Mouse (Mus musculus): ENCODE data around the gene AC170998.1. TPM values are rescaled to one million over a fixed set of nuclear protein-coding genes. Genes with fewer than 3 reads are reported as not detected.

Gene AC170998.1
- polyA plus RNA-seq, 1 experiment, result 0.81 TPM

GRCm38 (mm10) chr17:28750580-28750979, 24.7 kb downstream of the AC170998.1 start:
- DNase-seq (ENCODE audit: low read depth in 1 of 2, low spot score in 2 of 2), result no peak
- Histone ChIP-seq H3K4me3 (ENCODE audit: extremely low read depth, insufficient read depth, insufficient read length) (no peak overlapping the region), H3K36me3 (ENCODE audit: control insufficient read depth, insufficient read depth, low read length) (peaks cover 21% of the 10 kb centered on the region), H3K4me1 (ENCODE audit: control insufficient read depth, insufficient read depth, insufficient read length) (no peaks in the 10 kb centered on the region), H3K27ac (ENCODE audit: insufficient read depth, low read length) (no peak overlapping the region), H3K27me3 (ENCODE audit: control insufficient read depth, insufficient read depth, low read length) (no peaks in the 10 kb centered on the region)
- TF ChIP-seq POLR2A (IDR thresholded peaks at IDR 0.05; ENCODE audit: low read depth, low read length), result no peak
- TF ChIP-seq CTCF (IDR thresholded peaks at IDR 0.05; ENCODE audit: extremely low read depth, insufficient read depth, insufficient read length, insufficient replicate concordance), result no peak
- WGBS, result 8% methylated on average over 6 of the region's 6 CpGs

- Histone ChIP-seq H3K27me3 (ENCODE audit: control insufficient read depth, insufficient read depth, low read length) (no peaks in the 10 kb centered on the region), H3K27ac (ENCODE audit: insufficient read depth, low read length) (no peak overlapping the region), H3K4me1 (ENCODE audit: control insufficient read depth, insufficient read depth, insufficient read length) (no peaks in the 10 kb centered on the region), H3K4me3 (ENCODE audit: extremely low read depth, insufficient read depth, insufficient read length) (no peak overlapping the region), H3K36me3 (ENCODE audit: control insufficient read depth, insufficient read depth, low read length) (no peaks in the 10 kb centered on the region)
- no peak for TF ChIP-seq CTCF (IDR thresholded peaks at IDR 0.05; ENCODE audit: extremely low read depth, insufficient read depth, insufficient read length, insufficient replicate concordance)
- 48% methylated on average over 5 of the region's 5 CpGs for WGBS
- no peak for DNase-seq (ENCODE audit: low read depth in 1 of 2, low spot score in 2 of 2)
Observed at GRCm38 (mm10) chr17:28756447-28756846, 30.6 kb downstream of the AC170998.1 start.

DNA sequence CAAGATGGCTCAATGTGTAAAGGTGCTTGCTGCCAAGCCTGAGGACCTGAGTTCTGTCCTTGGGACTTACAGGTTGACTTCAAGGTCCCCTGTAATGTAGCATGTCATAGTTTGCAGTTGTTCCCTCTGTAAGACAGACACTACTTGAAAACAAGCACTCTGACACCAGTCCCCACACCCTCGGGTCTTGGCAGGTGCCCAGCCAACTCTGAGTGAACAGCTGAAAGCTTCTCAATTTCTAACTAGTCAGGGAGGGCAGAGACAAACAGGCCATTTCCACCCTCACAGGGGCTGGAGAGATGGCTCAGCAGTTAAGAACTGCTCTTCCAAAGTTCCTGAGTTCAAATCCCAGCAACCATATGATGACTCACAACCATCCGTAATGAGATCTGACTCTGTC, 31.6 kb downstream of the AC170998.1 start:
- Histone ChIP-seq H3K36me3 (ENCODE audit: control insufficient read depth, insufficient read depth, low read length) (no peaks in the 10 kb centered on the region), H3K4me1 (ENCODE audit: control insufficient read depth, insufficient read depth, insufficient read length) (no peaks in the 10 kb centered on the region), H3K27ac (ENCODE audit: insufficient read depth, low read length) (no peak overlapping the region), H3K4me3 (ENCODE audit: extremely low read depth, insufficient read depth, insufficient read length) (no peak overlapping the region), H3K27me3 (ENCODE audit: control insufficient read depth, insufficient read depth, low read length) (no peaks in the 10 kb centered on the region)
- DNase-seq (ENCODE audit: low read depth in 1 of 2, low spot score in 2 of 2), result no peak
- WGBS, result 51% methylated on average over 2 of the region's 2 CpGs
- TF ChIP-seq POLR2A (IDR thresholded peaks at IDR 0.05; ENCODE audit: low read depth, low read length) (no peak), CTCF (IDR thresholded peaks at IDR 0.05; ENCODE audit: extremely low read depth, insufficient read depth, insufficient read length, insufficient replicate concordance) (no peak)

- DNase-seq (ENCODE audit: low read depth in 1 of 2, low spot score in 2 of 2), result no peak
- WGBS, result 73% methylated on average over 8 of the region's 8 CpGs
Observed at GRCm38 (mm10) chr17:28760736-28761312, 34.9 kb downstream of the AC170998.1 start.

DNA sequence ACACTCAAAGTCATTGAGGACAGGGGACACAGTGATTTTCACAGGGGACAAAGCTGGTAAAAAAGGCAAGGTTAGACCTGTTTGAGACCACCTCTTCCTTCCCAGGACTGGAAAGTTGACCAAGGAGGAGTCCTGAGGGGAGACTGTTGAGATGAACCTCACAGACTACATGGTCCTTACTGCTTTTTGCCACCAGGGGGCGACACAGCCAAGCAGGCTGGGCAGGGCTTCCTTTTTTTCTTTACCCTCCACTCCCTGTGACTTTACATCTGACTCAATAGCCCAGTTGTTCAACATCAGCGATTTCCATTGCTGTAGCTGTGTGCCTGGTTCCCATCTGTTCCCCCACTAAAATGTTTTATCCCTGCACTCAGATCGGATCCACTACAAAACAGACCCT, 36.0 kb downstream of the AC170998.1 start:
- H3K36me3 ChIP-seq (ENCODE audit: control insufficient read depth, insufficient read depth, low read length), result no peaks in the 10 kb centered on the region
- TF ChIP-seq POLR2A (IDR thresholded peaks at IDR 0.05; ENCODE audit: low read depth, low read length) (no peak), CTCF (IDR thresholded peaks at IDR 0.05; ENCODE audit: extremely low read depth, insufficient read depth, insufficient read length, insufficient replicate concordance) (peak; percentile 90; the same call in 1 of the 2 replicates)
- H3K27me3 ChIP-seq (ENCODE audit: control insufficient read depth, insufficient read depth, low read length), result no peaks in the 10 kb centered on the region
- H3K4me1 ChIP-seq (ENCODE audit: control insufficient read depth, insufficient read depth, insufficient read length), result no peaks in the 10 kb centered on the region
- H3K4me3 ChIP-seq (ENCODE audit: extremely low read depth, insufficient read depth, insufficient read length), result no peak overlapping the region
- DNase-seq (ENCODE audit: low read depth in 1 of 2, low spot score in 2 of 2), result peak; percentile 43 to 72
- WGBS, result 18% methylated on average over 3 of the region's 3 CpGs
- H3K27ac ChIP-seq (ENCODE audit: insufficient read depth, low read length), result no peak overlapping the region

More at GRCm38 (mm10) chr17:28760736-28761312, 34.9 kb downstream of the AC170998.1 start:
- Histone ChIP-seq H3K36me3 (ENCODE audit: control insufficient read depth, insufficient read depth, low read length) (no peaks in the 10 kb centered on the region), H3K27me3 (ENCODE audit: control insufficient read depth, insufficient read depth, low read length) (no peaks in the 10 kb centered on the region), H3K4me1 (ENCODE audit: control insufficient read depth, insufficient read depth, insufficient read length) (no peaks in the 10 kb centered on the region), H3K4me3 (ENCODE audit: extremely low read depth, insufficient read depth, insufficient read length) (no peak overlapping the region), H3K27ac (ENCODE audit: insufficient read depth, low read length) (no peak overlapping the region)
- TF ChIP-seq POLR2A (IDR thresholded peaks at IDR 0.05; ENCODE audit: low read depth, low read length) (no peak), CTCF (IDR thresholded peaks at IDR 0.05; ENCODE audit: extremely low read depth, insufficient read depth, insufficient read length, insufficient replicate concordance) (no peak)

DNA sequence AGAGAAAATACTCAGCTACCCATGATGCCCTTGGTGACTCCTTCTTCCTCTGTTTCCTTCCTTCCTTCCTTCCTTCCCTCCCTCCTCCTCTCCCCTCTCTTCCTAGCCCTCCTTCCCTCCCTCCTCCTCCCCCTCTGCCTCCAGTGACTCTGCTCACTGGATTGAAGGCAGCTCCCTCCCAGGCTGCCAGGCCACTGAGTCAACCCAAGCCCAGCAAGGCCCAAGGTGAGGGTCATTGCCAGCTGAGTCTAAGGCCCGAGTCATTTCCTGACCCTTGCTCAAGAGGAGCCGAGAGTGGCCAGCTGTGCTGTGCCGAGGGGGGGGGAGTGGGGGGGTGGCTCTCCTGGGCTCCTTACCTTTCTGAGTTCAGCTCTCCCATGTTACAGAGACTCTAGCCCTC, 40.3 kb downstream of the AC170998.1 start:
- no peak overlapping the region for H3K4me3 ChIP-seq (ENCODE audit: extremely low read depth, insufficient read depth, insufficient read length)
- no peak overlapping the region for H3K27ac ChIP-seq (ENCODE audit: insufficient read depth, low read length)
- peaks cover 16% of the 10 kb centered on the region for H3K27me3 ChIP-seq (ENCODE audit: control insufficient read depth, insufficient read depth, low read length)
- 60% methylated on average over 3 of the region's 3 CpGs for WGBS
- no peak for DNase-seq (ENCODE audit: low read depth in 1 of 2, low spot score in 2 of 2)
- TF ChIP-seq CTCF (IDR thresholded peaks at IDR 0.05; ENCODE audit: extremely low read depth, insufficient read depth, insufficient read length, insufficient replicate concordance) (no peak), POLR2A (IDR thresholded peaks at IDR 0.05; ENCODE audit: low read depth, low read length) (no peak)
- H3K4me1 ChIP-seq (ENCODE audit: control insufficient read depth, insufficient read depth, insufficient read length), result peaks cover 12% of the 10 kb centered on the region
- H3K36me3 ChIP-seq (ENCODE audit: control insufficient read depth, insufficient read depth, low read length), result no peaks in the 10 kb centered on the region

- Histone ChIP-seq H3K27ac (ENCODE audit: insufficient read depth, low read length) (no peak overlapping the region), H3K4me3 (ENCODE audit: extremely low read depth, insufficient read depth, insufficient read length) (no peak overlapping the region), H3K36me3 (ENCODE audit: control insufficient read depth, insufficient read depth, low read length) (no peaks in the 10 kb centered on the region), H3K4me1 (ENCODE audit: control insufficient read depth, insufficient read depth, insufficient read length) (peaks cover 12% of the 10 kb centered on the region), H3K27me3 (ENCODE audit: control insufficient read depth, insufficient read depth, low read length) (peaks cover 16% of the 10 kb centered on the region)
- TF ChIP-seq POLR2A (IDR thresholded peaks at IDR 0.05; ENCODE audit: low read depth, low read length) (no peak), CTCF (IDR thresholded peaks at IDR 0.05; ENCODE audit: extremely low read depth, insufficient read depth, insufficient read length, insufficient replicate concordance) (no peak)
- DNase-seq (ENCODE audit: low read depth in 1 of 2, low spot score in 2 of 2), result no peak
- 89% methylated on average over 11 of the region's 11 CpGs for WGBS
Observed at GRCm38 (mm10) chr17:28766781-28767515, 41.1 kb downstream of the AC170998.1 start.

All from spleen, adult 2 months (tissue).